Mouse (Mus musculus) CD4-positive, CD25-positive, alpha-beta regulatory T cell, adult 2 months (primary cell): ENCODE measurements around the gene Mettl9.
"Not testable (repeated sequence)": the region's sequence is repeated elsewhere in the genome, so short reads cannot be mapped to it uniquely, and the experiment has no call there.

Experiments
- DNase-seq: peaks from one replicate; pipeline ENCODE4 v3.0.0-alpha.2; 2012; ENCODE audit warnings: low read depth, low spot score

Gene Mettl9

GRCm38 (mm10) chr7:121033856-121034652, at the start of gene Mettl9:
Gene Mettl9 (plus strand): TSS chr7:121034445.
- DNase-seq: peak; percentile 97

- DNase-seq: no peak
These were observed 43.1 kb upstream of the Mettl9 start for GRCm38 (mm10) chr7:120991191-120991590.

GRCm38 (mm10) chr7:120999021-120999530, 35.2 kb upstream of the Mettl9 start:
- no peak for DNase-seq

GRCm38 (mm10) chr7:121000065-121000822, 34.0 kb upstream of the Mettl9 start:
- DNase-seq: no peak

GRCm38 (mm10) chr7:121001879-121002278, 32.4 kb upstream of the Mettl9 start:
- DNase-seq: no peak

GRCm38 (mm10) chr7:121002407-121002928, 31.8 kb upstream of the Mettl9 start:
- DNase-seq: no peak

GRCm38 (mm10) chr7:121003793-121004418, 30.3 kb upstream of the Mettl9 start:
- DNase-seq: no peak

GRCm38 (mm10) chr7:121011794-121012689, 22.2 kb upstream of the Mettl9 start:
- no peak for DNase-seq

- no peak for DNase-seq
These were observed 19.8 kb upstream of the Mettl9 start for GRCm38 (mm10) chr7:121014486-121014885.

- no peak for DNase-seq
These were observed 15.5 kb upstream of the Mettl9 start for GRCm38 (mm10) chr7:121018778-121019177.

- DNase-seq: peak; percentile 53
These were observed 14.0 kb upstream of the Mettl9 start for GRCm38 (mm10) chr7:121020277-121020676.

GRCm38 (mm10) chr7:121025221-121026008, 8.8 kb upstream of the Mettl9 start:
- DNase-seq: no peak

- DNase-seq: no peak
These were observed 7.9 kb upstream of the Mettl9 start for GRCm38 (mm10) chr7:121026300-121026699.

- DNase-seq: not testable (repeated sequence)
These were observed 4.3 kb upstream of the Mettl9 start for GRCm38 (mm10) chr7:121029947-121030346.

- DNase-seq: no peak
These were observed 476 bp downstream of the Mettl9 start for GRCm38 (mm10) chr7:121034701-121035141.

GRCm38 (mm10) chr7:121035161-121035721, 996 bp downstream of the Mettl9 start:
- no peak for DNase-seq

GRCm38 (mm10) chr7:121040595-121040994, 6.3 kb downstream of the Mettl9 start:
- DNase-seq: no peak

- DNase-seq: no peak
These were observed 7.7 kb downstream of the Mettl9 start for GRCm38 (mm10) chr7:121041989-121042388.

- no peak for DNase-seq
These were observed 8.8 kb downstream of the Mettl9 start for GRCm38 (mm10) chr7:121043004-121043403.

GRCm38 (mm10) chr7:121043510-121043909, 9.3 kb downstream of the Mettl9 start:
- DNase-seq: no peak
